Mouse (Mus musculus) cerebellum, adult 11 months (tissue): ENCODE data around the gene Bsg.

Experiments
- DNase-seq: peaks from one replicate; pipeline ENCODE4 v3.0.0; 2022

Gene Bsg

DNA sequence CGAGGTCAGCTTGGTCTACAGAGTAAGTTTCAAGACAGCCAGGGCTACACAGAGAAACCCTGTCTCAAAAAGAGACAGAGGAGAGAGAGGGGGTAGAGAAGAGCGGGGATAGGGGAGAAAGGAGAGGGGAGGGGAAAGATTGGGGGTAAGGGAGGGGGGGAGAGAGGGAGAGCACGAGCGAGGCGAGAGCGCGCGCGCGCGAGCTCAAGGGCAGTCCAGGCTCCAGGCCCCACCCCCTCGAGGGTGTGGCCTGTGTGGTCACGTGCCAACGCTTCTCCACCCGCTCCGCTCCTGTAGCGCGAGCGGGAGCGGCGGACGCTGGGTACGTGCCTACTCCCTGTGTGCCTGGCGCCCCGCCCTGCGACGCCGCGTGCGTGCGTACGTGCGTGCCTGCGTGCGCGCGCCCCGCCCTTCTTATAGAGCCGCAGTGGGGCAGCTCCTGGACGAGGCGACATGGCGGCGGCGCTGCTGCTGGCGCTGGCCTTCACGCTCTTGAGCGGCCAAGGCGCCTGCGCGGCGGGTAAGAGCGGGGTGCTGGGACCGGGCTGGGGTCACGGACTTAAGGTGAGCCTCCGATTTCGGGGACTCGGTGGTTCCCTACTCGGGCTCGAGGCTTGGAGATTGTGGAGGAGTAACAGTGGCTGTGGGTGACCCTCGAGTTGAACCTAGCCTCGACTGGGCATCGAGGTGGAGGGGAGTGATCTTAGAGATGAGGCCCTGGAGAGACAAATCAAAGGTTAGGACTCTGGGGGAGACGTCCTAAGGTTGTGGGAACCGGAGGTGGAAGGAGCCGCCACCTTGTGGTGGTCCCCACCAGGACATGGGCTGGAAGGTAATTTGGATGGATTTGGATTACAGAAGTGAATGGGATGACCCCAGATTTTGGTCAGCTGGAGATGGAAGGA is at the start of gene Bsg:
Gene Bsg, plus strand, starts transcription at position 427 of the 905 bp plus-strand sequence.
- peak; percentile 100 for DNase-seq

DNA sequence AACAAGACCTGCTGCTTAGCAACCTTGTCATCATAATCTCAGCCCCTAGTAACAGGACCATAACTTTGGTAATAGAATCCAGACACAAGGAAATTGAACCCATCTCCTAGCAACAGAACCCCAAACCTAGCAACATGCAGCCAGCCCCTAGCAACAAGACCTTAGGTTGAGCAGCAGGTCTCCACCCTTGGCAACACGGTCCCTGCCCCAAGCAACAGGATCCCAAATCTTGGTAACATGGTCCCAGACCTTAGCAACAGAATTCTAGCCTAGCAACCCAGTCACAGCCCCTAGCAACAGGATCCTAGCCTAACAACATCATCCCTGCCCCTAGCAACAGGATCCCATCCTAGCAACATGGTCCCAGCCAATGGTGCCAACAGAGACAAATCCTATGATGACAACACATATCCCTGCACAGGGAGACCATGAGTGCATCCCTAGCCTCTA is 49.3 kb upstream of the Bsg start:
- DNase-seq: no peak

DNA sequence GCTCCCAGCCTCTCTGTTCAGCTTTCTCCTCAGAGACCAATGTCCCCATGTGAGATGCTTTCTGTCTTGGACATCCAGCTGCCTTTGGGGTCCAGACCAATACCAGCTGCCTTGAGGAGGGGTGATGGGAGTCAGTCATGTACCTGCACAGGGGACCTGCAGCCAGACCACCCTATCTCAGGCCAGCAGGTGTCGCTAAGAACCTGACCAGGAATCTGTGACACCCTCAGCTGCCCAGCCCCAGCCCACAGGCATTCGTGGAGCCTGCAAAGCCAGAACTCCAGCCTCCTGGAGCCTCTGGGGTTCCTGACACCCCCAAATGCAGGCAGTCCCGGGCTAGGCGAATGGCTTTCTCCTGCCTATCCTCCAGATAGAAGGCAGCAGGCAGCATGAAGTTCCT is 45.5 kb upstream of the Bsg start:
- DNase-seq: no peak

DNA sequence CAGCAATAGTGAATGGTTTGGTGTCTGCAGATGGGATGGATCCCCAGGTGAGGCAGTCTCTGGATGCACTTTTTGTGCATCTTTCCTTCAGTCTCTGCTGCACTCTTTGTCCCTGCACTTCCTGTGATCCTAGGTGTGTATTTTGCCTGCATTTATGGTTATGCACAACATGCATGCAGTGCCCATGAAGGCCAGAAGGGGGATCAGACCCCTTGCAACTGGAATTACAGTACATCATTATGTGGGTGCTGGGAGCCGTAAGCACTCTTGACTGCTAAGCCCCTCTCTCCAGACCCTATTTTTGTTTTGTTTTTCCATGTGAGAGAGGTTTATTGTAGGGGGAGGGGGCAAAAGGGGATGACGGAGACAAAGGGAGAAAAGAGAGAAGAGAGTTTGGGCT is 44.0 kb upstream of the Bsg start:
- no peak for DNase-seq

DNA sequence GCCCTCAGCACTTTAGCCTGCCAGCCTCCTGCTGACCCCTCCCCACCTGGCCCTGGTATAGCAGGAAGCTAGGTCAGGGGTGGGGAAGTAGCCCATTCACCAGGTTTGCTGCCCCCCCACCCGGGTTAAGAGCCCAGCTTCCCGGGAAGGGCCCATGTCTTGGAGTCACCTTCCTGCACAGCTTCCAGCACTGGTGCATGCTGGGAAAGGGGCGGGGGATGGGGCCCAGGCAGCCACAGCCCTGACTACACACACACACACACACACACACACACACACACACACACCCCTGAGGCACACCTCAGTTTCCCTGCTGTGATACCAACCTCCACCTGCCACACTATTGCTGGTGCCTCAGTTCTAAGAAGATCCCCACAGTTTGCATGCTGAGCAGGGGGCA is 42.4 kb upstream of the Bsg start:
- no peak for DNase-seq

DNA sequence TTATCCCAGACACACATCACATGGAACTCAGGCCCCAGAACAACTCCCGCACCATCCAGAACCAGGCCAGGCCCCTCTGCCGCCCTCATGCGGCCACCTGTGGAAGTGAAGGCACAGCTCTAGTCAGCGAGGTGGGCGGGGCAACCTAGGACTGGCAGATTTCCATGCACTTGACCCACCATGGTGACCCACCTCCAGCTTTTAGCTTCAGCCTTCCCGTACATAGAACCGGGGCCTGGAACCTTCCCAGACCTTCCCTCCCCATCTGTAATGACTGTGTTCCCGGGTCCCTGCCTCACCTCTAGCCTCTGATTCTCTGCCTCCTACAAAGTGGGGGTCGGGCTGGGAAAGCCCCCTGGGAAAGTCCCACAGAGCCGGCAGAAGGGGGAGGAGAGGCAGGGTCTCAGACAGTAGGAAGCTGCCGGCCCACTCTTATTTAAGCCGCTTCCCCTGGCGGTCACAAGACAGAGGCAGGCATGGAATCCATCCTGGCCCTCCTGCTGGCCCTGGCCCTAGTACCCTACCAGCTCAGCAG is 40.1 kb upstream of the Bsg start, which contains the start of gene Madcam1:
Gene Madcam1, plus strand, starts transcription at position 429 of the 535 bp plus-strand sequence.
- peak; percentile 65 for DNase-seq

DNA sequence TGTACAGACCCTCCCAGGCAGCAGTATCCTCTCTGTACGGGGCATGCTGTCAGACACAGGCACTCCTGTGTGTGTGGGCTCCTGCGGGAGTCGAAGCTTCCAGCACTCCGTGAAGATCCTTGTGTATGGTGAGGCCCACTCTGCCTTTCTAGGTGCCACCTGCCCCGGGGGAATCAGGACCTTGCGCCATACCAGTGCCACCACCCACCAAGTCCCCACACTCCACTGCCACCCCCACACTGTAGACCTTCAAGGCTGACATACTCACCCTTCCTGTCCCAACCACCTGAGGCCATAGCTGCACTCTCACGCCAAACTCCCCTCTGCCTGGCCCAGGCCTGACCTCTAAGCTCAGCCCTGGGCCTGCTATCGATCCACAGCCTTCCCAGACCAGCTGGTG is 39.2 kb upstream of the Bsg start:
- no peak for DNase-seq

DNA sequence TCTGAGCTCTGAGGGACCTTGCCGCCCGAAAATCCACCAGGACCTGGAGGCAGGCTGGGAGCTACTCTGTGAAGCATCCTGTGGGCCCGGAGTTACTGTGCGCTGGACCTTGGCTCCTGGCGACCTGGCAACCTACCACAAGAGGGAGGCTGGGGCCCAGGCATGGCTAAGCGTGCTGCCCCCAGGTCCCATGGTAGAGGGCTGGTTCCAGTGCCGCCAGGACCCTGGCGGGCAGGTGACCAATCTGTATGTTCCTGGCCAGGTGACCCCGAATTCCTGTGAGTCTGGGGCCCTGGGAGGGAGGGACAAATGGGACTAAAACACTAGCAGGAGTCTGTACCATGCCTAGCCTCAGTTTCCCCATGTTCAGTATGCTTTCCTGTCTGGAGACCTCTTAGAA is 37.8 kb upstream of the Bsg start:
- DNase-seq: no peak

DNA sequence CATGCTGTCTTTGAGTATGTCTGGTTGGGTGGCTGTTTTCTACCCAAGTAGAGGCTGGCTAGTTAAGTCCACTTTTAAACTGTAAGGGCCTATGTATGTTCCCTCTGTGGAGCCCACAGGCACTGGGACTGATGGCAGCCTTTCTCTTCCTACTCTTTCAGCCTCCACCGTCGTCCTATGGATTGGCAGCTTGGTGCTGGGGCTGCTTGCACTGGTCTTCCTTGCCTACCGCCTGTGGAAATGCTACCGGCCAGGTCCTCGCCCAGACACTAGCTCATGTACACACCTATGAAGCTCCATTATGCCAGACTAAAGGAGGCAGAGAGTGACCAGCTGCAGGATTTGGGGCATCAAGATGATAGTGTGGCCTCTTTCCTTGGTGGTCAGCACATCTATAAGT is 36.2 kb upstream of the Bsg start:
- DNase-seq: no peak

DNA sequence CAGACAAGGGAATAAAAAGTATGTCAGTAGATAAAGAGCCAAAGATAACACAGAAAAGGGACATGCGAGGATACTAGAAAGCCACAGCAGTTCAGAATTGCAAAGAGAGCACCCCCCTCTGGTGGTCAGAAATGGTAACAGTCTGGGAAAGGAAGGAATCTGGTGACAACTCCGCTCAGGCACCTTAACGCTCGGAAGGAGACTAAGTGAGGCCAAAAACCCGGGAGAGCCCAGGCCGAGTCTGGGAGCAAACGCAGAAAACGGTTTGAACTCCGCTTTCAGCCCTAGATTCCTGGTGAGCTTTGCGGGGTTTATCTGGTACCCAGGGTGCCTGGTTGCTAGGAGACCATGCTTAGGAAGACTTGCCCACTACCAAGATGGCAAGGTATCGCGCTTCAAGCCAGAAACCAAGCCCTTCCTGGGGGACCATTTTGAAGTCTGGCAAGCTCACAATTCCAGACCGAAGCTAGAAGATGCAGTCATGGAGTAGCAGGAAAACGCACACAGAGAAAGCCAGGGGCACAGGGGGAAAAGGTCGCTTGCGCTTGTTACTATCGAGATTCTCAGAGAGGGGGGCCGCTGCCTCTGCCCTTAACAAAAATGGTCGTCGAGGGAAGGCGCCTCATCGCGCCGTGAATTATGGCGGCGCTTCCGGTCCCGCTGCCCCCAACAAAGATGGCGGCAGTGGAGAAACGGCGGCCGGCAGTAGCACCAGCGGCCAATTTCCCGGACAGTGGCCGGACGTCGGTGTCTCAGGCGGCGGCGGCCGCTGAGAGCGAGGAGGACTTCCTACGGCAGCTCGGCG is 35.3 kb upstream of the Bsg start, which contains the start of gene Tpgs1:
Gene Tpgs1, plus strand, starts transcription at position 599 of the 805 bp plus-strand sequence.
- peak; percentile 89 for DNase-seq

DNA sequence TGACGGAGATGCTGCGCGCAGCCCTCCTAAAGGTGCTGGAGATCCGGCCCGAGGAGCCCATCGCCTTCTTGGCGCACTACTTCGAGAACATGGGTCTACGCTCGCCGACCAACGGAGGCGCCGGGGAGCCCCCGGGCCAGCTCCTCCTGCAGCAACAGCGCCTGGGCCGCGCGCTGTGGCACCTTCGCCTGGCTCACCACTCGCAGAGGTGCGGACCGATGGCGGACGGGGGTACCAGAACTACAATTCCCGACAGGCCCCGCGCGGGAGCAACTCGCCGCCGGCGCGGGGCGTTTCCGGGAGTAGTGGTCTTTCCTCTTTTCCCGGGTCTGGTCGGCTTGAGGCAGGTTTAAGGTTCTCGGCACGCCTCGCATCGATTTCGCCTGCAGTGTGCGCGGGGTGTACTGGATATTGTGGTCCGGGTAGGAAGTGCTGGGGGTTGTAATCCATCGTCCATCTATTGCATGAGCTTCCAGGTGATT is 34.7 kb upstream of the Bsg start:
- peak; percentile 76 for DNase-seq

DNA sequence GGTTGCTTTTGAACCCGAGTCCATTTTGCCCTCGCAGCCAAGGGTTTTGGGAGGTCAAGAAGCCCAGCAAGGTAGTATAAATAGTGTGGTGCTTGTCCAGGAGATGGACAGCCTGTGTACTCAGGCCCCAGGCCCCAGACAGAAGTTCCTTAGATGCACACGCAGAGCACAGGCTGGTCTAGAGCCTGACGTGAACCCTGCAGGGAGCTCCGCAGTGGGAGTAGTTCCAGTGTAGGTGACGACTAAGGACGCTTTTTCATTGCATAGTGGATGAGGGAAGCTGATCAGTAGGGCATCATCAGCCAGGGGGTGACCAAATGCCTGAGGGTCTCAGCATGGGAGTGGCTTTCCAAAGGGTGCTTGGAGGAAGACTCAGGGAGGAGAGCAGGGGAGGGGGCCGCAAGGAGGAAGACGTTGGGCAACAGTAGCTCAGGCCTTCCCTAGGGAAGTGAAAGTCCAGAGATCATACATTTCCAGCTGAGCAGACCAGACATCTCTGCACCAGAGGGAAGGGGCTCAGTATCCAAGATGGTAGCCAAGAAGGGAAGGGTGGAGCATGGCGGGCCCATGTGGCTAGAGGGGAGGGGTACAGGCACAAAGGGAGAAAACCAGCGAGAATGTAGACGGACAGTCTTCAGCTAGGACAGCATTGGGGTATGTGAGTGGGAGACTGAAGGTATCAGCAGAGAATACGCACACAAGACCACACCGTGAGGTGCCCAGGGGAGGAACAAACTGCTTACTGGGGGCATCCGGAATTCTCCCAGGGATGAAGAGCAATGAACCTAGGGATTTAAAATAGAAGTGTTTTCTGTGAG is 34.0 kb upstream of the Bsg start:
- DNase-seq: no peak

DNA sequence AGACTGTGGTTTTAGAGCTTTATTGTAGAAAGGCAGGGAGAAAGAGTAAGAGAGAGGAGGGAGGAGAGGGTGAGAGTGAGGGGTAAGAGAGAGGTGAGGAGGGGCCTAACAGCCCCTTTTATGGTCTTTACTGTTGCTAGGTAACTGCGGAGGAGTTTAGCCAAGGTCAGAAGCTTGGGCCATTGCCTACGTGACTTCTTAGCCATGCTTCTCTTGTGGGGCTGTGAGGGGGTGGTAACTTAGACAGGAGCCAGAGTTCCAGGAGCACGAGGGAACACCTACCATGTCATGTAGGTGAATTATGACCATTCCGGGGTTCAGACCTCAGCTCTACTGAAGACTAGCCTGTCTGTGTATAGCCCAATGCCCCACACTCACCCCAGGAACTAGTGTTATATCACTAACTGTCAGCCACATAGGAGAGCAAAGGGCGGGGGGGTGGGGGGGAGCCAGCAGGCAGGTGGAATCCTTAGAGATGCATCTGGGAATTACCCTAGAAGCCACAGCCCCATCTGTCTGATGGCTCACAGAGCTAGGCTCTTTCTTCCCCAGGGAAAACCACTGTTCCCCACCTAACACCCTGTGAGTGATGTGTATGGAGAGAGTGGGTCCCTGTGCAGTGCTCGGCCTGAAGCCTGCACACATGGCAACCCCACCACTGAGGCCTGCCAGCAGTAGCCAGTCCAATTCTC is 32.7 kb upstream of the Bsg start:
- DNase-seq: no peak

DNA sequence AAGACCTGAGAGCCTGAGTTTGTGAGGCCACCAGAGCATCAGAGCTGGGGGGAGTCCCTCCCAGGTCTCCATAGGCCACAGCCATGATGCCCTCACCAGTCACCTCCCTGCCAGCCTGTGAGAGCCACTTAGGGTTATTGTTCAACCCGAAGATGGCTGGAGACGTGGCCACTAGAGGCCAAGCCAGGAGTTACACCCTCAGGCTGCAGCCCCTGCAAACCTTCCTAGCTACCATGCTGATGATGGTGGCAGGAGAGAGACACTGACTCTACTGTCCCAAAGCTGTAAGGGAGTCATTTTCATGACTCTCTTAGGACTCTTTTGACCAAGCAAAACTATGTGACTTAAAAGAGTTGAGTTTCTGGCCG is 32.2 kb upstream of the Bsg start:
- no peak for DNase-seq

DNA sequence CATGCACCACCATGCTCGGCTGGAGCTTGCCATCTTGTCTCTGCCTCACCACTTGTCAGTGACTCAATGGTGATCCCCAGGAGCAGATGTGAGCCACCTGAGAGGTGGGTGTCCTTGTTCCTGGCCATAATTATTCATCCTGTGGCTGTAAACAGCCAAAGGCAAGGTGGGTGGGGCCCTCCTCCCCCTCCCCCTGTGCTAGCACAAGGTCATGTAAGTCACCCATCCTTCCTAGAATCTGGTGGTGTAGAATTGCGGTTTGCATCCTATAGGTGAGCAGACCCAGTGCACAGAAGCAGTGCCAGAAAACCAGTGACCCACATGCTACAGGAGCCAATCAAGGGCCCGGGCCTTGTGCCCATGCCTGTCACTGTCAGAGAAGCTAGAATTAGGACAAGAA is 31.2 kb upstream of the Bsg start:
- DNase-seq: peak; percentile 14

DNA sequence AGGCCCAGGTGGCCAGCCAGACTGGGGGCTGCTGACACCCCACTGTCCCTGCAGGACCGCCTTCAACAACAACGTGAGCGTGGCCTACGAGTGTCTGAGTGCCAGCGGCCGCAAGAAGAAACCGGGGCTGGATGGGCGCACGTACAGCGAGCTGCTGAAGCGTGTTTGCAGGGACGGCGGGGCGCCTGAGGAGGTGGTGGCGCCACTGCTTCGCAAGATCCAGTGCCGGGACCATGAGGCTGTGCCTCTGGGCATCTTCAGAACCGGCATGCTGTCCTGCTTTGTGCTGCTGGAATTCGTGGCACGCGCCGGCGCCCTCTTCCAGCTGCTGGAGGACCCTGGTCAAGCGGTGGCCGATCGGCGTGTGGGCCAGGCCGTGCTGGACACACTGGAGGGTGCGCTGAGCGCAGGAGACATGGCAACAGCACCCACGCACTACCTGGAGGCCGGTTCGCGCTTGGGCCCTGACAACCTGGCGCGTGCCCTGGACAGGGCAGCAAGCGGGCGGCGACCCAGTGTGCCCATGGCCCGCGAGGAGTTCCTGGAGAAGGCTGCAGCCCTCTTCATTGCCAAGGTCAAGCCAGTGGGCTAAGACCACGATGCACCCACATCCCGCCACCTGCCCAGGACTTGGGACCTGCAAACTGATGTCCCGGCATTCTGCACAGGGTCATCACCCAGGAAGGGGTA is 28.8 kb upstream of the Bsg start:
- peak; percentile 25 for DNase-seq

DNA sequence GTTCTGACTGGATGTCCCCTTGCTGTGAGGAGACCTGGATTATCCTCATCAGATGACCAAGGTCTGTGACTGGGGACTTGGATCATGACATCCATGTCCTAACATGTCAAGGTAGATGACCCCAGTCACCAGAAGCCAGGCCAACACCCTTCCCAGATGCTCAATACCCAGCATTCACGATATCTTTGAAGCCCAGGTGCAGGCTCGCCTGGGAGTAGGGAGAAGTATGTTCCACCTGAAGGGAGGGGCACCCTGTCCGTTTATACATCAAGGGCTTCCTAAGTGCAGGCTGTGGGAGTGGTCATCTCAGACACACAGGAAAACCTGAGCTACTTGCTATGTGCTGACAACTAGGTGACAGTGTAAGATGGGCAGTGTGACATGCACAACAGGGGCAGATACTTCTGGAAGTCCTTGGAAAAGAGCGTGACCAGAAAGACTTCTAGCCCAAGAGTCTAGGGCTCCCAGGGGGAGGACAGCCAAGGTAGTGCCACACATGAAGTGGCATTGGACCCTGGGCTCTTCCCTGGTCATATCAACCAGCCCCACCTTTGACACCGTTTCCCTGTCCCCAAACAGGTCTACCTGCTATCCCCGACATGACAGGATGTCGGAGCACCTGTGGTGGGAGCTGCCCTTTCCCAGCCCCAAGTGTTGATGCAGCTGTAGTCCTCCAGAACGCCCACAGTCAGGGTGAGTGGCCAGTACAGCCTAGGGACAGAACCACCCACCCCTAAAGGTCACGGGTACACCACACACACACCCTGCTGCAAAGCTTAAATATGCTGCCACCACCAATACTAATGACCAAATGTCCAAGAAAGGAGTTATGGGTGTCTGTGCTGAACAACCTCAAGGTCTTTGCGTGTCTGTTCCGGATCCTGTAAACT is 23.4 kb upstream of the Bsg start:
- peak; percentile 58 for DNase-seq

DNA sequence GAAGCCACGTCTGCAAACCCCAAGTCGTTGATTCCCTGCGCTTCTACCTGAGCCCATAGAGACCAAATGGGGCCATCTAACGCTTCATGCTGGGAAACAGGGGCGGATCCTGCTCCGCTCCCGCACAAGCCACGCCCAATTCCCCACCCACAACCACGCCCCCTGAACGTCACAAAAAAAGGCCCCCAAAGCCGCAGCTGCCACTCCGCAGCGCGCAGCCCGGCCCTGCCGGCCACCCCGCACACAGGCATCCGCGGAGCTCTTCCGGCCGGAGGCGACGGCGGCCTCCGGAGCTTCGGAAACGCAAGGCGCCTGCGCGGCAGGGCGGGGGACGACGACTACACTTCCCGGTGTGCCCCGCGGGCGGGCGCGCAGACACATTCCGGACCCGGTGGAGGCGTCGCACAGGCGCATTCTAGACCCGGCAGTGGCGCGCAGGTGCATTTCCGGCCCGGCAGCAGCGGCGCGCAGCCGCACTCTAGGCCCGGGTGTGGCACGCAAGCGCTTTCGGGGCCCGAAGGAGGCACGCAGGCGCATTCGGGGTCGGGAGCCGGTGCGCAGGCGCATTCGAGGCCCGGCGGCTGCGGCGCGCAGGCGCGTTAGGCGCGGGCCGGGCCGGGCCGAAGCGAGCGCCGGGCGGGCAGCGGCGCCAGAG is 22.6 kb upstream of the Bsg start, which contains the start of gene Cdc34:
Gene Cdc34, plus strand, starts transcription at position 605 of the 655 bp plus-strand sequence.
- peak; percentile 100 for DNase-seq

DNA sequence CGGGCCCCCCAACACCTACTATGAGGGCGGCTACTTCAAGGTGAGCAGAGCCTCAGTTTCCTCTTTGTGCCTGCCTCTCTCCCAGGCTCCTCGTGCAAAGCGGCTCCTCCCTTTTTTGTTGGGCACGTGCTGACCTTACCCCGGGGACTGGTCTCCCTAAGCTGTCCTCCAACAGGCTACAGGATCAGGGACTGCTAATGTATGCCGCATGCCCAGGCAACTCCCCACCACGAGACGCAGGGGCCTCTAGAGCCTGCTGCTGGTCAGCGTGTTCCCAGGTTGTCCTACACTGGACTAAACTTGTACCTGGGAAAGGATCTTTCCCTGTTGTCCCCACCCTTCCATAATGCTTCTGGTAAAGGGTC is 21.8 kb upstream of the Bsg start:
- DNase-seq: peak; percentile 55
